Mouse (Mus musculus) lung, postnatal 25 days (tissue): ENCODE measurements around the gene Ice1.

Source experiments
- DNase-seq: peaks from one replicate; pipeline ENCODE4 v3.0.0; 2022; ENCODE audit warnings: low spot score

Ice1 gene

DNA sequence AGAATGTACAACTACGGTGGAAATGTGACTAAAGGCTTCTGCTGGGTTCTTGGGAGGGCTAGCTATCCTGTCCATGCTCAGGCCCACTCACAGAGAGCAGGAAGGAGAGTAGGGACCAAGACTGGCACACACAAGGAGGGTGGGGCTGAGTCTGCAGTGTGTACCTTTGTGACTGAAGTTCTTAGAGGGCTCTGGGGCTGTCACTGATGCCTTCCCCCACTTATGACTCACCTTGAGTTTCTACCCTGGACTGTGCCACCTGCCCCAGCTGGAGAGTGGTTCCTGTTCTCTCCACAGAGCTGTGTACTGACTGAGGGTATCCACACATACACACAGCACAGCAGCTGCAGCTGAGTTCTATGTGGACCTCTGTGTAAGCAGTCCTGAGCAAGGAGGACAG is 63.2 kb downstream of the Ice1 start:
- DNase-seq: no peak

DNA sequence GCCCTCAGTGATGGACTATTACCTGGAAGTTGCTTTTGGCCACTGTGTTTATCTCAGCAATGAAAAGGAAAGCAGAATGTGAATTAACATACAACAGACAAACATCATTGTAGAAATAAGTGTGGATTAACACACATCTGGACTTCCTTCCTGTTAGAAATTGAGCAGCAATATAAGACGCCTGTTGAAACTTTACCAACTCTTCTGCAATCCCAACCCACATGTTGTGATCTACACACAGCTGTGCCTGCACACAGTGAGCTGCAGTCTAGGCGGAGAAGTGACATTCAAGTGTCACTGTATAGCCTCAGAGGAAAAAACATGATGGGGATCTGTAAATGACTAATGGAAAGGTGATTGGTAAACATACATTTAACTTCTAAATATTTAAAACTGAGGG is 69.5 kb downstream of the Ice1 start:
- no peak for DNase-seq

GRCm38 (mm10) chr13:70553456-70553855 is 84.0 kb downstream of the Ice1 start:
- DNase-seq: no peak

DNA sequence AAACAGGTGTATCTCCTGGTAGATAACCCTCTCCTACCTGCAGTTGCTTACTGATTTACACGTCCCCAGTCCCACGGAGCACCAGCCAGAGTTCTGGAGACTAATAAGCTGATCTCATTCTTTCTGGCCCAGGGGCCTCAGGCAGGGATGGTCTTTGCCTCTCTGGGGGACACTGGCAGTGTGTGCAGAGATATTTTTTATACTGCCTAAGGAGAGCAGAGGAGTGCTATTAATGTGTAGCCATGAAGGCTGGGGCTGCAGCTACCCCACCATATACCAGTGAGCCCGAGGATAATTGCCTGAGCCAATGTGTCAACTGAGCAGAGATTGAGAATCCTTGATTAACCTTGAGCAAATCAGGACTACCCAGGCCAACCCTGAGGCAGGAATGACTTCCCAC is 90.0 kb downstream of the Ice1 start:
- DNase-seq: no peak

DNA sequence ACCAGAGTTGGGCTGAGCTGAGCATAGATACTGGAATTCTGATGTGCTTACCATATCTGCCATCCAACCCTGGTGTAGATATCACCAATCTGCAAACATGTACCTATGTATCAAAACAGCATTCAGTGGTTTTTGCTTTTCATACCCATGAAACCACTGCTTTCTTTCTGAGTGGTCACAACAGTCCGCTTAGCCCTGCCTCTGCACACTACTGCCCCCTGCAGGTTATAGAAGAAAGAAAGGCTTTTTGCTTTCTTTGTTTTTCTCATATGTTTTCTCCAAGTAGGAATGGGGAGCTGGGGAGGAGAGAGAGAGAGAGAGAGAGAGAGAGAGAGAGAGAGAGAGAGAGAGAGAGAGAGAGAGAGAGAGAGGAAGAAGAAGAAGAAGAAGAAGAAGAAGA is 92.2 kb downstream of the Ice1 start:
- no peak for DNase-seq

GRCm38 (mm10) chr13:70539842-70540241 is 97.6 kb downstream of the Ice1 start:
- DNase-seq: no peak

DNA sequence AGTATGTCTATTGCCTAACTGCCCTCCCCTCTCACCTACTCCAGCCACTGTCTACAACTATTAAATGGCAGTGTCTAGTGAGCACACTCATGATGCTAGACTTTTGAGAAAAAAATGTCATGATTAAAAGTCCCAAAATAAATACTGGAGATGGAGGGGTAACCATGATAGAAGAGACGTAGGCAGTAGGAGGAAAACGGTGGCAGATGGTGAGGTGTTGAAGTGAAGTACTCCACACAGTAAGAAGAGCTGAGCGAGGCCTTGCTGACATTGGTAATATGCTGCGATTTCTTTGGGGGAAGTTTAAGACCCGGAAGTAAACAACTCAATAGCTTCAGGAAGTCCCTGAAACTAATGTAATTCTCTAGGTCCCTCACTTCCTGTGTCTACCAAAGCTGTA is 104.0 kb downstream of the Ice1 start:
- DNase-seq: no peak

GRCm38 (mm10) chr13:70532719-70533118 is 104.7 kb downstream of the Ice1 start:
- DNase-seq: no peak

DNA sequence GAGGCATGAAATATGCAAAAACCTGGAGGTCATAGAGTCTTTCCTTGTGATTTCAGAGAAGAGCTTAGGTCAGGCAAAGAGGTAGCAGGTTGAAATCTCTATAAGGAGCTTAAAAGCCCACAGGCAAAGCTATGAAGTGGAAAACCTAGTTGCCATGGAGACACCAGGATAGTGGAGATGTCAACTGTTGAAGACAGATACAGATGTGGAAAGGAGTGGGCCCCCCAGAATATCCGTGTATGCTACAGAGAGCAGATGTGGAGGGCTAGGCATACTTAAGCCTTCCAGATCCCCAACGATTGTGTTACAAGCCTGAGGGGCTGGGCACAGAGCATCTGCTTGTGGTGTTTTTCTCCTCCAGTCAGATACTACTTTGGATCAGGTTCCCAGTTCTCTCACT is 119.8 kb downstream of the Ice1 start:
- DNase-seq: no peak

DNA sequence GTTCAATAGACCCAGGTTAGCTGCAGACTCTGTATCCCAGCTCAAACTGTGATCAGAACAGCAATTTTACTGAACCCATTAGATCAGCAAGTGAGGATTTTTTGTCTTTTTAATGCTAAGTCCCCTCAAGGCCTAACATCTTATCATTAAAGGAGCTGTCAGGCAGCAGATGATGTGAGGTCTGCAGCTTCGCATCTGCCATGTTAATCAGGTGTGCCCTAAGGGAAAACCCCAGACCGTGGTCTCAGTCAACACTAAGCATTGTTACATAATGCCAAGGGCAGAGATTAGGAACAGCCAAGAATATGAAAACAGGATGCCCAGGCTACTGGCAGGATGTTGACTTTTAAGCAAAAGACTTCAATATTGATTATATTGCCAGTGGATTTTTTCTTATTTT is 122.4 kb downstream of the Ice1 start:
- no peak for DNase-seq

GRCm38 (mm10) chr13:70510199-70510598 is 127.2 kb downstream of the Ice1 start:
- no peak for DNase-seq

DNA sequence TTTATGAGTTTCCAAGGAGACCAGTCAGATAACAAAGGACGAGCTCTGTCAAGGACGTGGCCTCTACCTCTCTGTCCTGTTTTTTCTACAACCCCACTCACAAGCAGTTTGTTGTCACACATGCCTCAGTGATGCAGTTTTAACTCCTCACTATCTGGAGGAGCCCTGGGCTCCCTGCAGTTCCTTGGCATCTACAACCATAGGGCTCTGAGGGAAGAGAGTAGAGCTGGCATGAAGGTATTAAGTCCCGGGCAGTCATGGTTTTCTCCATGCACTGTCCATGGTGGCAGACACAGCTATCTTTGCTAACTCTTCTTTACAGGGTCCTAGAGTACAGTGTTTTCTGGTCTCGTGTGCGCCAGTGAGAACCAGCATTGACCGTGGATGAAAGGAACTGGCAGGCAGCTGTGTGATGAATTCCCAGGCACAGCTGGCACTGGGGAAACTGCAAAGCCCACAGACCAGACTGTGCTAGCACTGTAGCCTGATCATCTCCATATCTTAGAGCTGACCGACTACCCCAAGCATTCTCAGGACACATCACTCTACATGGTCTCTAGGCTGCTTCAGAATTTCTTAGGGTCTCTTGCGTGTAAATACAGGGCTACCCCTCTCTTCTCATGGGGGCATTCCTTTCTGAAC is 127.9 kb downstream of the Ice1 start:
- DNase-seq: no peak

DNA sequence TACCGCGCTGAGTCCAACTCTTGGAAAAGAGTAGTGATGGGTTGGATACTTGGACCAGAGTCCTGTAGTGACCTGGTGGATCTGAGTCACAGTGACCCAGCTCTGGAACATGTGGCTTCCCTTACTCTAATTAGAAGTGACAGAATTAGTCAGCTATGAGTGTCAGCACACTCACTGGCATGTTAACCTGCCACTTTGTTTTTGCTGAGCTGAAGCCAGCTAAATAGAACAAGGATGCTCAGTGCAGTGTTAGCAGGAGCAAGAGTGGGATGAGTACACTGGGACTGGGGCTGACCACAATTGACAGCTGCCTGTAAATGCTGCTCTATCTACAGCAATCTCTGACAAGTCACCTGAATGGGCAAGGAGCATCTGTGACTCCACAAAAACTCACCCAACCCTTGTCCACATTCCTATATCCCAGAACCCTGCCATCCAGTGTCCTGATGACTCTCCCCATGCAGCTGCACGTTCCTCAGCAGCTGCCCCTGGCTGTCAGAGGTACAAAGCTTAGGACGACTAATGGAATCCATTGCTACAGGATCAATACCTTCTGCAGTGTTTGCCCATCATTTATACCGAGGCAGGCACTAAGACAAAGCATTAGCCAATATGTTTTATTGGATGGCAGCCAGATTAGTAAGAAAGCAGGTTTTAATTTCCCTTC is 128.6 kb downstream of the Ice1 start:
- no peak for DNase-seq
